Mouse (Mus musculus) layer of hippocampus, adult 2 months (tissue): ENCODE results near the gene Skiv2l. TPM values are rescaled to one million over a fixed set of nuclear protein-coding genes. Genes with fewer than 3 reads are reported as not detected.

ENCODE experiments used
- DNase-seq, 2 experiments: peaks; one replicate each; pipeline ENCODE4 v3.0.0; 2022; ENCODE audit warnings: low spot score in 2 of 2
- H3K27ac ChIP-seq: fragments of 200-600 bp; 2 replicates; pipeline ENCODE4 v1.8.1; 2022
- H3K4me3 ChIP-seq: fragments of 200-600 bp; 2 replicates; pipeline ENCODE4 v1.8.1; 2022; ENCODE audit warnings: mild to moderate bottlenecking
- CTCF ChIP-seq: fragments of 200-600 bp; conservative IDR thresholded peaks from 2 replicates; pipeline ENCODE4 v1.8.1; 2022; ENCODE audit warnings: antibody characterized with exemption, mild to moderate bottlenecking, moderate library complexity
- long read RNA-seq, 2 experiments: library from polyadenylated mRNA; stranded (forward); transcript quantifications; one replicate each; pipeline ENCODE4 v2.0.0; 2021; ENCODE audit warnings: borderline mapping rate in 2 of 2
- total RNA-seq, 2 experiments: library from RNA; stranded (reverse); gene quantifications; 2 replicates each; pipeline ENCODE4 v1.2.3; 2021

The Skiv2l gene
- 10 to 100 TPM; 75.1 to 78.3 TPM for total RNA-seq
- long read RNA-seq, experiment 1, full-length matches to known transcripts = 40 of 78 reads
- long read RNA-seq, experiment 1, partial matches to known transcripts = 19 of 78 reads
- long read RNA-seq, experiment 1, other reads (novel, unspliced or antisense) = 19 of 78 reads
- long read RNA-seq, experiment 2, transcript Skiv2l-201 (28 exons, 3,951 nt) = major isoform, 40 of 78 reads
- long read RNA-seq, experiment 2, partial matches to known transcripts = 10 of 78 reads
- long read RNA-seq, experiment 2, other reads (novel, unspliced or antisense) = 26 of 78 reads

- Histone ChIP-seq H3K4me3 (peak within 1 kb of the TSS; percentile 99), H3K27ac (peak within 1 kb of the TSS; percentile 89)
- peak; percentile 97 to 99 for DNase-seq
- TF ChIP-seq CTCF = peak; percentile 35; the same call in 1 of the 2 replicates
These were observed at the start of gene Skiv2l, which contains the start of gene Nelfe for GRCm38 (mm10) chr17:34849722-34850516. Gene Skiv2l (minus strand): TSS chr17:34850210. Gene Nelfe (plus strand): TSS chr17:34850391.

DNA sequence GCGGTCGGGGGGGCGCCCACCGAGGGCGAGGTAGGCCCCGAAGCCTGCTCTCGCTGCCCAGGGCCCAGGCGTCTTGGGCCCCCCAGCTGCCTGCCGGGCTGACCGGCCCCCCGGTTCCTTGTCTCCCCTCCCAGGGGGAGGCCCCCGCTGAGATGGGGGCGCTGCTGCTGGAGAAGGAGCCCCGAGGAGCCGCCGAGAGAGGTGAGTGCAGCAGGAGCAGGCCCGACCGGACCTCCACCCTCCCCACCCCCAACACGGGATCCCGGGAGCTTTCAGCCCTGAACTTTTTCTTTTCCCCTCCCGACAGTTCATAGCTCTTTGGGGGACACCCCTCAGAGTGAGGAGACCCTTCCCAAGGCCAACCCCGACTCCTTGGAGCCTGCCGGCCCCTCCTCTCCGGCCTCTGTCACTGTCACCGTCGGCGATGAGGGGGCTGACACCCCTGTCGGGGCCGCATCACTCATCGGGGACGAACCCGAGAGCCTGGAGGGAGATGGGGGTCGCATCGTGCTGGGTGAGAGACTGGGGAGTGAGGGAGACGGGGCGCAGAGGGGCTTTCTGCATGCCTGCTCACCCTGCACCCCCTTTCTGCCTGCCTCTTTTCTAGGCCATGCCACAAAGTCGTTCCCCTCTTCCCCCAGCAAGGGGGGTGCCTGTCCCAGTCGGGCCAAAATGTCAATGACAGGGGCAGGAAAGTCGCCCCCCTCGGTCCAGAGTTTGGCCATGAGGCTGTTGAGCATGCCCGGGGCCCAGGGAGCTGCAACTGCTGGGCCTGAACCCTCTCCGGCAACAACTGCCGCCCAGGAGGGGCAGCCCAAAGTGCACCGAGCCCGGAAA is 49.3 kb upstream of the Skiv2l start:
- Histone ChIP-seq H3K4me3 (peak overlapping the region; percentile 94), H3K27ac (peak overlapping the region; percentile 99)
- TF ChIP-seq CTCF = 0 out of 2 replicates have a peak, but pooled peaks have one; percentile 2
- peak in 1 of 2 experiments; percentile 38 for DNase-seq

DNA sequence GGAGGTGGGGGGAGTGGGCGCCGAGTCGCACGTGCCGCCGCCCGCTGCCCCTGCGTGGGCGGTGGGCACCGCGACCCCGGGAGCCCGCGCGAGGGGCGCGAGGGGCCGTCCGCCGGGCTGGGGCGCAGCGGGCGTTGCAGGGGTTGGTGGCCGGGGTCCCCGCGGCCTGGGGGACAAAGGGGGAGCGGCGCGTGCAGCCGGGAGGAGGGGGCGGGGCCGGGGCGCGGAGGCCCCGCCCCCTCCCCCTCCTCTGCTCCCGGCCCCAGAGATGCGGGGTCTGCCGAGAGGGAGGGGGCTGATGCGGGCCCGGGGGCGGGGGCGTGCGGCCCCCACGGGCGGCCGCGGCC is 48.7 kb upstream of the Skiv2l start:
- Histone ChIP-seq H3K4me3 (peak overlapping the region; percentile 94), H3K27ac (peak overlapping the region; percentile 99)
- no peak for DNase-seq
- TF ChIP-seq CTCF = no peak

GRCm38 (mm10) chr17:34898160-34898586 is 48.2 kb upstream of the Skiv2l start, which contains the start of the genes C2 and Ehmt2:
Gene C2 (minus strand): TSS chr17:34898265.
Gene Ehmt2 (plus strand): TSS chr17:34898469.
- Histone ChIP-seq H3K4me3 (peak within 1 kb of the TSS; percentile 94), H3K27ac (peak within 1 kb of the TSS; percentile 99)
- TF ChIP-seq CTCF = no peak
- peak; percentile 78 to 80 for DNase-seq

- peak overlapping the region; percentile 94 for H3K4me3 ChIP-seq
- TF ChIP-seq CTCF = no peak
- peak overlapping the region; percentile 99 for H3K27ac ChIP-seq
- DNase-seq = no peak
These were observed 47.6 kb upstream of the Skiv2l start for GRCm38 (mm10) chr17:34897373-34898159.

- Histone ChIP-seq H3K27ac (no peak overlapping the region), H3K4me3 (no peak overlapping the region)
- DNase-seq = no peak
- TF ChIP-seq CTCF = no peak
These were observed 46.4 kb upstream of the Skiv2l start for GRCm38 (mm10) chr17:34896366-34896765.

GRCm38 (mm10) chr17:34895724-34896123 is 45.7 kb upstream of the Skiv2l start:
- no peak overlapping the region for H3K27ac ChIP-seq
- no peak overlapping the region for H3K4me3 ChIP-seq
- no peak for DNase-seq
- no peak for TF ChIP-seq CTCF

GRCm38 (mm10) chr17:34894801-34895530 is 45.0 kb upstream of the Skiv2l start:
- Histone ChIP-seq H3K4me3 (peak overlapping the region; percentile 73), H3K27ac (peak overlapping the region; percentile 93)
- TF ChIP-seq CTCF = no peak
- DNase-seq = peak in 1 of 2 experiments; percentile 56

DNA sequence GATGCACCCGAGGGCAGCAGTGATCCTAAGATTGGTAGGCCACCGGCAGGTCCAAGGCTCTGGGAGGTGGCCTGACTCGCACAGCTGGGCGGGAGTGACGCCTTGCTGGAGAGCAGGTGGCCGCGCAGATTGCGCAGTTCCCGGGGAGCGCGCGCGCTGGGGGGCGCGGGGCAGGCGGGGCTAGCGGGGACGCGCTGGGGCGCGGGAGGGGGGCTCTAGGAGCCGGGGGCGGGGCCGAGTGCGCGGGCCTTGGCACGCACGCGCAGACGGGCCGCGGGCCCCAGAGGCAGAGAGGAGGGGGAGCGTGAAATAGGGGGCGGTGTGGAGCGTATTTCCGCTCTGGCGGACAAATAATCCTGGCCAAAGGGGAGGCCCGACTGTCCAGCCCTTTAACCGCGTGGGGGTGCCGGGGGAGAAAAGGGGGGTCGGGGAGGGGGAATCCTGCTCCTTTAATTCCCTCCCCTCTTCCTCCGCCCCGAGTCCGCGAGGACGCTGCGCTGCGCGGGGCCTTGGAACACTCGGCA is 44.1 kb upstream of the Skiv2l start:
- Histone ChIP-seq H3K27ac (peak overlapping the region; percentile 93), H3K4me3 (peak overlapping the region; percentile 73)
- peak; percentile 92 to 94 for DNase-seq
- peak; percentile 43 for TF ChIP-seq CTCF

DNA sequence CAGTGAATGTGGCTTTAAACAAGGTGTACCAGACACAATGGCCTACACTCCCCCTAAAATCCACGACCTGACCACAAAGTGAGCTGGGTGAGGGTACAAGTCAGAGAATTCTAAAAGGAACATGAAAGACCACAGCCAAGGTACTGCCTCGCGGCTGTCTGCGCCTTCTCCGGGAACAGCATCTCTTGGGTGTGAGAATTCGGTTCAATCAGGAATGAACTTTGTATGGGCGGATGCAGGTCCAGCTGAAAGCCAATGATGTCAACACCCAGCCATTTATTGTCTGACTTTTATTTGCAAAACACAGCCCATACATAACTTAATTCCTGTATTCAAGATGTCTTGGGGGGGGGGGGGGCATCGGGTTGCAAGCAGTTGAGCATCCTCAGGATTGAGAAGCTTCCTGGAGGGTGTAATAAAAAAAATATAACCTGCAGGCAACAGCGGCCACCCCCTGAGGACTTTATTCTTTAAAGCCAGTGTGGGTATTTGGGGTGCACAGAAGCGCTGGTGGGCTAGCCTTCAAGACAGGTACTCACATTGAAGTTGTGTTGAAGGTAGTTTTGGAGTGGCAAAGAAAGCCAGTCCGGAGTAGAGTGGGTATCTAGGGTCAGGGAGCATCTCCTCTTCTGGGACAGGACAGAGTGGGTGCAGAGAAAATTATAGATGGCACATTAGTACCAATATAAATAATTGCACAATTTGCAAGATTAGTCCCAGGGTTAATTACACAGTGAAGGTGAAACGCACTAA is 43.2 kb upstream of the Skiv2l start:
- TF ChIP-seq CTCF = no peak
- peak overlapping the region; percentile 93 for H3K27ac ChIP-seq
- peak overlapping the region; percentile 73 for H3K4me3 ChIP-seq
- DNase-seq = no peak
